8 mouse cellular contexts compared by ENCODE assay signal in genomic region chr2:174284011-174284410, GRCm38 (mm10). TPM values are rescaled to one million over a fixed set of nuclear protein-coding genes. Genes with fewer than 3 reads are reported as not detected.
A peak's percentile ranks its signal among the peaks of the same experiment; 100 is the strongest.
DNase-seq lines count a peak whose midpoint lies in the region; ATAC-seq and TF ChIP-seq lines count a peak whose summit lies in the region.

Gnas (plus strand) TSS chr2:174284320.

- TF ChIP-seq CTCF in kidney, adult 2 months (conservative IDR thresholded peaks at IDR 0.05; ENCODE audit: insufficient read depth, insufficient read length, low read depth, low read length): peak; percentile 46
- peak; percentile 33 for TF ChIP-seq CTCF in cortical plate, adult 2 months (IDR thresholded peaks at IDR 0.05; ENCODE audit: extremely low read depth, insufficient read depth, low read length)

- TF ChIP-seq POLR2A in kidney, adult 2 months (IDR thresholded peaks at IDR 0.05; ENCODE audit: low read depth, low read length): no peak
- TF ChIP-seq POLR2A in cortical plate, adult 2 months (IDR thresholded peaks at IDR 0.05; ENCODE audit: extremely low read depth, insufficient read depth, low read length): no peak
- no peak for TF ChIP-seq POLR2A in limb, embryonic 14.5 days (IDR thresholded peaks at IDR 0.05; ENCODE audit: borderline replicate concordance, extremely low read depth, insufficient read depth, insufficient read length)

- no peak within 1 kb of the TSS for H3K4me3 ChIP-seq in kidney, adult 2 months (ENCODE audit: insufficient read depth, low read depth, low read length)
- no peak within 1 kb of the TSS for H3K4me3 ChIP-seq in cortical plate, adult 2 months (ENCODE audit: insufficient read depth, low read length)
- peak within 1 kb of the TSS; percentile 42 for H3K4me3 ChIP-seq in limb, embryonic 14.5 days (replicated peaks; ENCODE audit: low read length)
- peak within 1 kb of the TSS; percentile 31 for H3K4me3 ChIP-seq in midbrain, embryonic 13.5 days (replicated peaks)

- peak within 1 kb of the TSS; percentile 48 for H3K9ac ChIP-seq in limb, embryonic 14.5 days (ENCODE audit: low read depth, low read length, severe bottlenecking)
- no peak within 1 kb of the TSS for H3K9ac ChIP-seq in midbrain, embryonic 13.5 days (replicated peaks)

- no peak within 1 kb of the TSS for H3K27ac ChIP-seq in kidney, adult 2 months (ENCODE audit: insufficient read depth, low read depth, low read length)
- no peak within 1 kb of the TSS for H3K27ac ChIP-seq in cortical plate, adult 2 months (ENCODE audit: insufficient read depth, low read length)
- peak within 1 kb of the TSS; percentile 70; the same call in 1 of the 2 replicates for H3K27ac ChIP-seq in limb, embryonic 14.5 days (replicated peaks; ENCODE audit: low read depth, low read length)
- H3K27ac ChIP-seq in midbrain, embryonic 13.5 days: no peak within 1 kb of the TSS

- DNase-seq in kidney, adult 2 months: peak; percentile 24
- DNase-seq in kidney, adult 18-20 months: no peak
- DNase-seq in gastrocnemius, postnatal 25 days: no peak
- peak; percentile 80 for DNase-seq in limb, embryonic 14.5 days (ENCODE audit: low spot score)
- DNase-seq in thymus, postnatal 36 days: peak; percentile 19 to 31

- no peak for ATAC-seq in inflammation-experienced regulatory T-cells, adult 6 months
- peak; percentile 41 for ATAC-seq in limb, embryonic 14.5 days (ENCODE audit: low FRiP score, low read depth)
- ATAC-seq in midbrain, embryonic 13.5 days: peak; percentile 54; the same call in 1 of the 2 replicates

- WGBS in kidney, adult 2 months: 51% methylated on average over 19 of the region's 19 CpGs
- 60% methylated on average over 19 of the region's 19 CpGs for WGBS in limb, embryonic 14.5 days
- 59% methylated on average over 19 of the region's 19 CpGs for WGBS in midbrain, embryonic 13.5 days

- H3K9me3 ChIP-seq in limb, embryonic 14.5 days (ENCODE audit: control insufficient read depth, low read length): peaks cover 33% of the 10 kb centered on the region
- H3K9me3 ChIP-seq in midbrain, embryonic 13.5 days: peaks cover 26% of the 10 kb centered on the region

- no peaks in the 10 kb centered on the region for H3K36me3 ChIP-seq in kidney, adult 2 months (ENCODE audit: control insufficient read depth, insufficient read depth, low read length)
- H3K36me3 ChIP-seq in limb, embryonic 14.5 days (ENCODE audit: control insufficient read depth, insufficient read depth, low read length): peaks cover 86% of the 10 kb centered on the region
- H3K36me3 ChIP-seq in midbrain, embryonic 13.5 days: peaks cover 72% of the 10 kb centered on the region

- peak within 1 kb of the TSS; percentile 49 for H3K4me2 ChIP-seq in limb, embryonic 14.5 days (replicated peaks; ENCODE audit: low read depth, low read length, severe bottlenecking)
- H3K4me2 ChIP-seq in midbrain, embryonic 13.5 days (replicated peaks): peak within 1 kb of the TSS; percentile 52

- no peaks in the 10 kb centered on the region for H3K27me3 ChIP-seq in kidney, adult 2 months (replicated peaks; ENCODE audit: control insufficient read depth, insufficient read depth, low read length)
- H3K27me3 ChIP-seq in limb, embryonic 14.5 days (ENCODE audit: control insufficient read depth, insufficient read depth, low read length): peaks cover 30% of the 10 kb centered on the region
- peaks cover 59% of the 10 kb centered on the region for H3K27me3 ChIP-seq in midbrain, embryonic 13.5 days

- H3K4me1 ChIP-seq in kidney, adult 2 months (ENCODE audit: control insufficient read depth, insufficient read depth, low read length): no peaks in the 10 kb centered on the region
- no peaks in the 10 kb centered on the region for H3K4me1 ChIP-seq in cortical plate, adult 2 months (ENCODE audit: control insufficient read depth, insufficient read depth, low read length)
- no peaks in the 10 kb centered on the region for H3K4me1 ChIP-seq in limb, embryonic 14.5 days (ENCODE audit: control insufficient read depth, insufficient read depth, low read length)
- H3K4me1 ChIP-seq in midbrain, embryonic 13.5 days (replicated peaks): peaks cover 13% of the 10 kb centered on the region; the same call in 1 of the 2 replicates

RNA-seq across cellular contexts. Expression of gene Gnas, which starts in this region (rescaled TPM):
- 872 and 1,035 TPM in 2 replicates for polyA plus RNA-seq in kidney, adult 2 months (2012; rRNA removed)
- polyA plus RNA-seq in cortical plate, adult 2 months (2012; rRNA removed): 2,122 and 2,206 TPM in 2 replicates
- 1,000 to 10,000 TPM; 1,372 to 1,510 TPM for total RNA-seq in gastrocnemius, postnatal 25 days (2021)
- polyA plus RNA-seq in inflammation-experienced regulatory T-cells, adult 6 months (2017; shearing (Covaris generic)): 100 to 1,000 TPM; 121 to 127 (median 126) TPM
- 2,875 and 2,934 TPM in 2 replicates for polyA plus RNA-seq in limb, embryonic 14.5 days (2012; rRNA removed)
- 2,366 and 2,381 TPM in 2 replicates for polyA plus RNA-seq in limb, embryonic 14.5 days (2014; fragmentation: Nextera tagmentation; extraction: Ambion mirVana)
- polyA plus RNA-seq in midbrain, embryonic 13.5 days (2015; fragmentation: Nextera tagmentation; extraction: Ambion mirVana): 1,084 and 1,205 TPM in 2 replicates

Comparison
In these comparisons a context has a peak if more than half of its experiments do, and no peak if none do; other contexts are left out.
1. DNase-seq: peak in kidney, adult 2 months (single experiment), limb, embryonic 14.5 days (single experiment) and thymus, postnatal 36 days (2 of 2); none in kidney, adult 18-20 months (single experiment) and gastrocnemius, postnatal 25 days (single experiment).
2. H3K4me3 ChIP-seq: peak in limb, embryonic 14.5 days (single experiment) and midbrain, embryonic 13.5 days (single experiment); none in kidney, adult 2 months (single experiment) and cortical plate, adult 2 months (single experiment).